Mouse (Mus musculus) cerebellum, adult 11-12 months (tissue): ENCODE data around the gene Fgg.

Experiments
- DNase-seq: peaks from one replicate; pipeline ENCODE4 v3.0.0; 2022

Fgg gene

DNA sequence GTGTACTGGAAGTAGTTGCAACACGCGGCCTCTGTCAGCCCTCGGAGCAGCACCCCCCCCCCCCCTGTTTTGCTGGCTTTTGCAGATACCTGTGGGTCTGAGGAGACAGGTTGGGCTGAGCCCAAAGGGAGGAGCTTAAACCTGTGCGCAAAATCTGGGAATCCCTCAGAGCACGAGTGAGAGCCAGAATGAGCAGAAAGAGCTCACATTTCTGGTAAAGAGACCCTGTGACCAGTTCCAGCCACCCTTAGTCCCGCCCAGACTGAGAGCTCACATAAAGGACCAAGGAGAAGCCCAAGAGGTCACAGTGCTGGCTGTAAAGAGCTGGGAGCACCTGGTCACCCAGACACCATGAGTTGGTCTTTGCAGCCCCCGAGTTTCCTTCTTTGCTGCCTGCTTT, at the start of gene Fgg:
Fgg (plus strand) TSS at position 168 of the 400 bp plus-strand sequence.
- DNase-seq, result no peak

DNA sequence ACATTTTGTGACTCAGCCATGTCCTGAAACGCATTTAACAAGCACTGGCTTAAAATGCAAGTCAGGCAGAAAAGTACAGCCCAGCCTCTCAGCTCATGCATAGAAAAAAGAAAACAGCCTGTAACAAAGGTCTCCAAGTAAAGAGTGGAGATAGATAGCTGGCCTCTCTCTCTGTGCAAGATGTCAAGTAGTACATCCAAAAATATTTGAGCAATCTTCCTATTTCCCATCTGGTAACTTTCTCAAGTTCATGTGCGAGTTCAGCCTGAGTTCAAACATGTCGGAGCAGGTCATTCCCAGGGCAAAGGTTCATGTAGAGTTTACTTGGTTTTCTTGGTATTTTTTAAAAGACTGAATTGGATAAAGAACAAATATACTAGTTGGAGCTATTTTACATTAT, 36.5 kb upstream of the Fgg start:
- DNase-seq, result no peak

- no peak for DNase-seq
Observed at GRCm38 (mm10) chr3:82980818-82981217, 26.7 kb upstream of the Fgg start.

GRCm38 (mm10) chr3:82981861-82982260, 25.7 kb upstream of the Fgg start:
- no peak for DNase-seq

GRCm38 (mm10) chr3:82984840-82985239, 22.7 kb upstream of the Fgg start:
- no peak for DNase-seq

- no peak for DNase-seq
Observed at GRCm38 (mm10) chr3:82991963-82992362, 15.6 kb upstream of the Fgg start.

DNA sequence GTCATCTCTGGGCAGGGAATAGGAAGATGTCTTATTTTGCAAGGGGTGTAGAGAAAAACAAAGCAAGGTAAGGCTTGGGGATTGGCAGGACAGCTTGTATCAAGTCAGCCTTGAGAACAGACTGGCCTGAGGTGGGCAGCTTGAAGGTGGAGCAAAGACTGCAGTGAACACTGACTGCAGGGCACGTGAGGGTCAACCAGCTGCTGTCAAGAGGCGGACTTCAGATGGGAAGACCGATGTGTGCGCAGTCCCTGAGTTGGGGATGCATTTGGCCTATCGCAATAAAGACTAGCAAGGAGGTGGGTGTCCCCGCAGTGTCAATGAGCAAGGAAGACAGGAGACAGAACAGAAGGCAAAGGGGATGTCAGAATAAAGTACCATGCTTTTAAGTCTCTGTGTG, 14.6 kb upstream of the Fgg start:
- no peak for DNase-seq

DNA sequence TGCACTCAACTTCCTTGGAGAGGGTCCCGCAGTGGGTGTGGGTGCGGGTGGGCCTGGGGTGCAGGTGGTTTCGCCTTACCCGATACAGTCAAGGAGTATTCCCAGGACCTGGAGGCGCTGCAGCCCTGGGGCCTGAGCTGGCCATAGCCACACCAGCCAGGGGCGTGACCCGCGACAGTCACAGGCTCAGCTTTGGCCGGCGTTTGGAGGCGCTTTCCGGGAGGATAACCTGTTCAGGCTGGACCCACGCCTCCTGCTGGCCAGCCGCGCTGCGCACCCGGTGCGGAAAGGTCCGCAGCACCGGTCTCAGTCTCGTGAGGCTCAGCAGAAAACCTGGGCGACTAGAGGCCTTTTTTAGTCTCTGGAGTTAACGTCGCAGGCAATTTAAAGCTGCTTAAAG, 12.2 kb upstream of the Fgg start:
- DNase-seq, result no peak

DNA sequence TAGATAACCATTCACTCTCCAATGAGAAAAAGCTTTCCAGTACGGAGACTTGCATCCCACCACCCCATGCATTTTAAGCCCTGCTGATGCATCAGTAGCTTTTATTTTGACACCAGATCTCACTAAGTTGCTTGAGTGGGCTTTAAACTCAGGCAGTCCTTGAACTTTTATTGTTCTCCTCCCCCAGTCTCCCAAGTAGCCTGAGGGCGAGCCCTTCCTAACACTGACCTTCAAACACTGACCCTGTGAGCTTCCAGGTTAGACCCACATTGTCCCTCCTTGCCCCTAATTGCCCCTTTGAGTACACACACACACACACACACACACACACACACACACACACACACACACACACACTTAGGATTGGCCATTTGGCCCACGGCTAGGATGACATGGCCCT, 10.9 kb upstream of the Fgg start:
- no peak for DNase-seq

GRCm38 (mm10) chr3:82998772-82999463, 8.6 kb upstream of the Fgg start:
- no peak for DNase-seq

DNA sequence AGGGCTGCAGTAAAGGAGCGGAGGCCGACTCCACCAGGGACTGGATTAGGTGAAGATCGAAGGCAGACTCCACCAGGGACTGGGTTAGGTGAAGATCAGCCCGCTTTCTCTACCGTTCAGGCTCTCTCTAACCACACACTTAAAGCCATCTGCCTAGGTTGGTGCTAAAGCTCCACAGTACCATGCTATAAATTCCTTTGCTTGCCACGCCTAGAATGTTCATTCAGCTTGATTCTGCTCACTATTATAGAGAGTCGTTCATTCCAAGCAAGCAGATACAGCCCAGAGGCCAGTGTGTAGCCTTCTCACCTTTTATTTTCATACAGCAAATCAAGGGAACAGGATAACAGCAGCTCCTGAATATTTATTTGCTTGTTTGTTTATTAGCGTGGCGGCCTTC, 7.5 kb upstream of the Fgg start:
- no peak for DNase-seq

DNA sequence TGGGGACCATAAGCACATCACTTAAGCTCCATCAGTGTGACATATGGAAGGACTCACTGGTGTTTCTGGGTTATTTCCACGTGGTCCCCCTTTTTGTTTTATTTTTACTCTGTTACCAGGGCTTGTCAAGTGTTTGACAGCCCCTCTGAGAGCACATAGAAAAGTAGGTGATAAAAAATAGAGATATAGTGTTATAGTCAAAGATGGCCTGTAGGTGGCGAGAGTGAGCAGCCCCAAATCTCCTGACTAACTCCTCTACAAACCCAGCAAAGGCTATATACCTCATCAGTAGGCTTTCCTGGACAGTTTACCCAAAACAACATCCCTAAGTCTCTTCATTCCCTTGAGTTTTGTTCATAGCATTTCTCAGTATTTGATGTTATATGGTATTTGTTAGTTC, 5.3 kb upstream of the Fgg start:
- no peak for DNase-seq

DNA sequence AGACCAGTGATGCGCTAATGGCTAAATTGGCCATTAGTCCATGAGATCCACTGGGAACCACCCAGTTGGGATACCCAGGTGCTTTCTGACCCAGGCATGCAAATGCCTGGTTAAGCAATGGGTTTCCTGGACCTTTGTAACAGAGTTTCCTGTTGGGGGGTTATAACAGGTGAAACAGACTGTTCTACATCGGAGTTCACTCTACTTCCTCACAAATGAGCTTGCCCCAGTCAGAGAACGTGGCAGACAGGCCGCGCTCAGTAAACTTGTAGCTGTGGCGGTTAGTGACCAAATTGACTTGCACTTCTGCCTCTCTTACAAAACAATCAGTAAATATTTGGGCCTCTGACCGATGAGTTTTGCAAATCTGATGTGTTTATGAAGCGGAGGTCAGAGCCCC, 4.5 kb upstream of the Fgg start:
- DNase-seq, result no peak

GRCm38 (mm10) chr3:83004801-83005200, 2.7 kb upstream of the Fgg start:
- DNase-seq, result no peak

DNA sequence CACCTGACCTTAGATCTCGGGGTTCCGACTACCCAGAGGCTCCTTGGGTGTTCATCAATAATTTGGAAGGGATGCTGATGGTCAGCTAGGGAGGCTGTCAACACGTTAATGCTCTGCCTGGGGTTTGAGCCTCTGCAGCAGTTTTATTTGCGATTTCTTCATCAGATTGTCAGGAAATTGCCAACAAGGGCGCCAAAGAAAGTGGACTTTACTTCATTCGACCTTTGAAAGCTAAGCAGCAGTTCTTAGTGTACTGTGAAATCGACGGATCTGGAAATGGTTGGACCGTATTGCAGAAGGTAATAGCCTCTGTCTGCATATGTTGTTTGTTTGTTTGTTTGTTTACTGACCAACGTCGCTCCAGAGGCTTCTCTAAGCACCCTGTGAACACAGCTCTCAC, 2.8 kb downstream of the Fgg start:
- no peak for DNase-seq

GRCm38 (mm10) chr3:83011136-83011535, 3.6 kb downstream of the Fgg start:
- DNase-seq, result no peak

GRCm38 (mm10) chr3:83011565-83011964, 4.0 kb downstream of the Fgg start:
- DNase-seq, result no peak

- no peak for DNase-seq
Observed at GRCm38 (mm10) chr3:83012636-83013035, 5.1 kb downstream of the Fgg start.

GRCm38 (mm10) chr3:83013951-83014350, 6.4 kb downstream of the Fgg start:
- no peak for DNase-seq

GRCm38 (mm10) chr3:83016236-83016635, 8.7 kb downstream of the Fgg start:
- no peak for DNase-seq

- no peak for DNase-seq
Observed at GRCm38 (mm10) chr3:83020387-83020786, 12.9 kb downstream of the Fgg start.

DNA sequence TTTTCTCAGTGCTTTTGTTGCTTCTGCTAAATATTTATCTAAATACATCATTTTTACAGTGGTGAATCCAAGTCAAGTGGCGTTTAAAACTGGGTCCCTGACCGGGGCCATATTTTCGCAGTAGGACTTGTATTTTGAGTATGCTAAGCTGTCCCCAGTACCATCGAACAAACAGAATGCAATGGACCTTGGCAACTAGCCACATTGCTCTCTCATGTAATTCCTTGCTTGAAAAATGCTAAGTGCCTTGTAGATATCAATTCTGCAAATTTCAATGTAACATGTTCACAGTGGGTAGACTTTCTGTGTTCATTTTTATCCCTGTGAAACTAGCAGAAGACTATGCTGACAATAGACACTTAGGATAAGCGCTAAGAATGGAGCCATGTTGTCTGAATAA, 13.7 kb downstream of the Fgg start:
- no peak for DNase-seq

- DNase-seq, result no peak
Observed at GRCm38 (mm10) chr3:83025036-83025435, 17.5 kb downstream of the Fgg start.

GRCm38 (mm10) chr3:83025475-83026301, 18.2 kb downstream of the Fgg start, which contains the start of gene Fga:
Fga (plus strand) TSS chr3:83026076.
- no peak for DNase-seq
